Mouse (Mus musculus) T-cell, adult 2 months (primary cell): ENCODE measurements around the gene Mfap4.

Experiments used
- DNase-seq: peaks from one replicate; pipeline ENCODE4 v3.0.0; 2022; ENCODE audit warnings: low spot score

Gene Mfap4

DNA sequence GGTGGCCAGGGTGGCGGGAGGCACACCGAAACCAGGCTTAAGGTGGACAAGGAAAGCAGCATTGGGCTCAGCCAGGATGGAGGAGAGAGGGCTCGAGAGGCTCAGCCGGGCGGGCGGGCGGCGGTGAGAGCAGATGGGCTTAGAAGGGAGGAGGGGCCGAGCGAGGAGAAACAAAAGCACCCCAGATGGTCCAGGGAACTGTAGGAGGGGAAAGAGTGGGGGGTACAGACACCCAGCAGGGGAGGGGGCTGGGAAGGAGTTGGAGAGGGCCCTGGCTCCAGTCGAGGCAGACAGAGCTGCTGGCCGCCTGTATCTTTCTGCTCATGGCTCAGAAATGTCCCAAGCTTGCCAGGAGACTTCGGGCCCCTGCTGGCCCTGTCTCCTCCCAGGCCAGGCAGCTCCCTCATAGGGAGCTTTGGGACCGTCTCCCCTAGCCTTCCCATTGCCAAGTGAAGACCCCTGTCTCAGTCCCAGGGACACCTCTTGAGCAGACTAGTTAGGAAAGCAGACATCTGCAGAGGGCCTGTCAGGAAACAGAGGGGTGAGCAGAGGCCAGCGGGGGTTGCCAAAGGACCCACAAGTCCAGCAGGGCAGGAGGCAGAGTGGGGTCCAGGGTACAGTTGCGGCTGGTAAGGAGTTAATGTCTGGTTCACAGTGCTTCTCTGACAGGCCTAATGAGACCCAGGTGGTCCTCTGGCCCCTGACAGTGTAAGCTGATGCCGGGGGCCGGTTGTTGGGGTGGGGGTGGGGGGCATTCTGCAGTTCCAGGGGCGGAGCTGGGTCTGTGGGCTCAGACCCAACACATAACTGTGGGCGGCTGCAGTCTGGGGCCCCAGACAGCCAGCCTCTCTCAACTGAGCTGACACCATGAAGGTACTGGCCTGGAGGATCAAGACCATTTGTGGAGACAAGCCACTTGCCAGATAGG, at the start of gene Mfap4:
TSS of gene Mfap4 (plus strand) at position 819 of the 928 bp plus-strand sequence.
- DNase-seq, result no peak

DNA sequence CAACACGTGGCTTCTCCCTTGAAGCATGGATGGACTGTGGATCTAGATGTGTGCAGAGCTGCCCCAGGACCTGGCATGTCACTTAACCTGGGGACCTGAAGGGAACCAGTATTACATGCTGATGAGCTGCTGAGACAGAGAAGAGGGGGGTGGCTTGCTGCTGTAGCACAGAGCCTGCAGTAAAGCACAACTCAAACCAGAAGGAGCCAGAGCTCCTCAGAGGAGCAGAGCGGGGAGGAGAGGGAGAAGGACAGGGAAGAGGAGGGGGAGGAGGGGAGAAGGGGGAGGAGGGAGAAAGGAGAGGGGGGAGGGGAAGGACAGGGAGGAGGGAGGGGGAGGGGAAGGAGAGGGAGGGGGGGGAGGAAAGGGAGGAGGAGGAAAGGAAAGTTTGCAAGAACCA, 48.9 kb upstream of the Mfap4 start:
- DNase-seq, result no peak

DNA sequence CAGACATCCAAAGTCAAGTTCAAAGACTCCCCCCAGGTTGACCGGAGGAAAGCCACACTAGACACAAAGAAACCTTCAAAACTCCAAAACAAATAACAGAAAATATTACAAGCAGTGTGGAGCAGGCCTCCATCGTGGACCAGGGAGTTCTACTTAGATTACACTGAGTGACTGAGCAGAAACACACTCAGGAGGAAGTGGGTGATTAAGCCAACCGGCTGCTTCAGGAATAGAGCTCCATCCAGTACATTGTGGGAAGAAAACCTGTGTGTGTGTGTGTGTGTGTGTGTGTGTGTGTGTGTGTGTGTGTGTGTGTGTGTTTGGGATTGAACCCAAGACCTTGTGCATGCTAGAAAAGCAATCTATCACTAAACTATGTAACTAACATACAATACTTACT, 46.1 kb upstream of the Mfap4 start:
- DNase-seq, result no peak

DNA sequence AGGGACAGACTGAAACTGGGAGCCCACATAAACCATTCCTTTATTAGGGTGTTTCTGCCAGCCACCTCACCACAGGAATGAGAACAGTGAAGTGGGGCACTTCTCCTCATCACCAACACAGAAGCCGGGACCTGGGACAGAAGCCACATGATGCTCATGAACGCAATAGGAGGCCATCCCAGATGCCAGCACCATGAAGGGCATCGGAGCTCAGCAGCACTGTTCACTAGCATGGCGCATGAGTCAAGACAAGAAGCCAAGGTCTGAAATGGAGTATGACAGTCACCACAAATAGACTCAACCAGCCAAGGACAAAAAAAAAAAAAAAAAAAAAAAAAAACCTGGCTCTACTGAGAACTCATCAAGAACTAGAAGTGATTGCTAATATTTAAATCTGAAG, 44.8 kb upstream of the Mfap4 start:
- DNase-seq, result no peak

DNA sequence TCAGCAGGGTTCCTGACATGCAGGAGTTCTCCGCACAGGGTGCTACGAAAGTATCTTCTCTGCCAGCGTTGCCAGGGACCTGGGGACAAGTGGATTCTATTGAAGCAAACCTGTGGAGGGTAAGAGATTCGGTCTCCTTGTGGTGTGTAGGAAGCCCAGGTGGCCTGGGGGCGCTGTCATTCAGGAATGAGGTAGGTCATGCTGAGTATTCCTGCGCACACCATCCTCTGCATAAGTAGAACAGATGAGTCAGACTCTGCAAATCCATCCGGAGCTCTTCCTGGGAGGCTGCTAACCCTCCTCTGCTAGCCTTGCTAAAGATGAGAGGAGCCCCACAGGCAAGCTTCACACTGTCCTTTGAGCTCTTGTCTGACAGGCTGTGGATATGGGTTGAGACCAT, 43.6 kb upstream of the Mfap4 start:
- DNase-seq, result no peak

DNA sequence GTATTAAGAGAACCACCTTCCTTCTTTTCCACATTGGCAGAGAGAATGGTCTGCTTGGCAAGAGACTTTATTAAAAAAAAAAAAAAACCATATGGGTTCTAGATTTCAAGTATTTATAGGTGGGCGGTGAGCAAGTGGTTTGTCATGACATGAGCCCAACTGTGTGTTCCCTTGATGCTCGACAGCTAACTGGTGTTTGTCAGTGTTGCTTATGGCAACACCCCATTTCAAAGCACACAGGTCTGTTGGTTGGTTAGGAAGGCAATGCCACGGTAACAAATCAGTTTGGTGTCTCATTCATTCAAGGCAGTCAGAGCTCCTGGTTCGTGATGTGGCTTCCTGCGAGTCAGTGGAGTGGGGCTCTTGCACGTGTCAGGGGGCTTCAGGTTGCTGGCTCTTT, 41.4 kb upstream of the Mfap4 start:
- DNase-seq, result no peak

DNA sequence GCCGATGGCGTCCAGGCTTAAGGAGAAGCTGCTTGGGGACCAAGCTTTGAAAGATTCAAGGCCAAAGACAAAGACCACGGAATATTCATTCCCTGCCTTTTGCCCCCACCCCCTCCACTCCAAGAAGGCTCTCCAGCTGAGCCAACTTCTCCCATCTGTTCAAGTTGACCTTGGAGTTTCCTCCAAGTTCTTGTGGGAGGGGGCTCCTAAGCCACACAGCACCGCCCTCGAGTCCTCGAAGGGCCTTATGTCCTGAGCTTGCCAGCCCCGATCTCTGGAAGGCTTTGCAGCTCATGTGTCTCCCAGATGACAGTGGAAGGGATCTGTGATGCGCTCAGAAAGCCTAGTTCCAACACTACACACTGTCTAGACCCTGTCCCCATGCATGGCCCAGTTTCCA, 37.9 kb upstream of the Mfap4 start:
- no peak for DNase-seq

DNA sequence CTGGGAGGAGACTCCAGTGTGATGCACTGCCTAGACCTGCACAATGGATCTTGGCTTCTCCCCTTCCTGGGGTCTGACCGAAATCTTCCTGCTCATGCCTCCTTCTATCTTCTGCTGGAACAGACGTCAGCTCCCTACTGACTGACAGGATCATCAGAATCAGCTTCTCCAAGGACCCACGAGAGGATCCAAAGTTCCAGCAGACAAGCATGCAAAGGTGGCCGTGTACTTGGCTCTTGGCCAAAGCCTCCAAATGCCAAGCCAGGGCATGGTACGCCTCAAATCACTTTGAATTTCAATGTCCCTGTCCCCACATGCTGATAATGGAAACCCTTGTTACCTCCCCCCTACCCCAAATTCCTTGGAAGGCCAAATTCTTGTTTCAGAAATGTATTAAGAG, 37.2 kb upstream of the Mfap4 start:
- DNase-seq, result no peak

DNA sequence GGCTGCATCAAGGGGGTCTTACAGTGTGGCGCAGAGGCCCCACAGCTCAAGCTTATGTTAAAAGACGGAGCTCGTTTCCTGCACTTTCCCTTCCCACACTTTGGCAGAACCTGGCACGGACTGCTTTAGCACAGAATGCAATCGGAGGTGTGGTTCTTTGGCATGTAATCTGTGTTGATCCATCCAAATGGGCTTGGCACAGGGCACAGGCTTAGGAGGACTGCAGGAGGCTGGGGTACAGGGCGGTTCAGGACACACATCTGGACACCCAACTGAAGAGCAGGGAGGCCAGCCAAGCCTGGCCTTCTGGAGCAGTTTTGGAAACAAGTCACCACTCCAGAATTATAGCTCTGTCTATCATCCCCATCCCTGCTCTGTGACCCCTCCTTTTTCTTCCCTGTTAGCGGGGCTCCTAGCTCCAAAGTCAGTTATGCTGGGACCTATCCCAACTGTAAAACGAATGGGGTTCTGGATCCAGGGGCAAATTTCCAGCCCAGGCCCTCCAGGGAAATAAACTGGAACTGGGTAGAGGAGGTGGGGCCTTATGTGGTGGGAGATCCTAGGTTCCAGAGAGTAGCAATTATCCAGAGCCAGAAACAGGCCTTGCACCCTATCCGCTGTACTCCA, 36.5 kb upstream of the Mfap4 start:
- DNase-seq, result no peak

DNA sequence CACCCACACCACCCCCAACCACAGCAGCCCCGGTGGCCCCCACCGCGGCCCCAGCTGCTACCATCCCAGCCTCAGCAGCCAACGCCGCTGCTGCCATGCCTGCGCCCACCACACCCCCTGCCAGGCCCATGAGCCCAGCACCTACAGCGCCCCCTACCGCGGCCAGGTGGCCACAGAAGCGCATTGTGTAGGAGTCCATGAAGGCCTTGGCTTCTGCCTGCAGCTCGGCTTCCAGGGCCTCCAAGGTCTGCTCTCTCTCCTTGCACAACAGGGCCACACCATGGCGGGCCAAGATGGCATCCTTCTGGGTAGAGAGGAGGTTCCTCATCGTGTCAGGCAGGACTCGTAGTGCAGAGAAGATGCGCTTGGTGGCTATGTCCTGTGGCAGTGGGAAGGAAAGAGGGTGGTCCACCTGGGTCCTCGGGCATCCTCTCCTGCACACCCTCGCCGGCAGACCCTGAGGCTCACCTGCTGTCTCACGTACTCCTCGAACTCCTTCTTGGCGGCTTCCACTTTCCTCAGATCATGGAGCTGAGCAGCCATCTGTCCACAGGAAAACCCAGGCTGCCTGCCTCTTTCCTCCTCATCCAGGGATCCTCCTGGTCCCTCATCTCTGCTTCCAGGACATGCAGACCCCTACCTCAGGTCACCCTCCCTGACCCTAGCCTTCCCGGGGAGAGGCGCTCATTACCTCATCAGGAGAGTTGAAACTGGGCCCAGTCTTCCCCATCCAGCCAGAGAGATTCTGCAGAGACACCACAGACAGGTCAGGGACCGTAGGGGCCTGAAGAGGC, 35.5 kb upstream of the Mfap4 start:
- DNase-seq, result no peak

DNA sequence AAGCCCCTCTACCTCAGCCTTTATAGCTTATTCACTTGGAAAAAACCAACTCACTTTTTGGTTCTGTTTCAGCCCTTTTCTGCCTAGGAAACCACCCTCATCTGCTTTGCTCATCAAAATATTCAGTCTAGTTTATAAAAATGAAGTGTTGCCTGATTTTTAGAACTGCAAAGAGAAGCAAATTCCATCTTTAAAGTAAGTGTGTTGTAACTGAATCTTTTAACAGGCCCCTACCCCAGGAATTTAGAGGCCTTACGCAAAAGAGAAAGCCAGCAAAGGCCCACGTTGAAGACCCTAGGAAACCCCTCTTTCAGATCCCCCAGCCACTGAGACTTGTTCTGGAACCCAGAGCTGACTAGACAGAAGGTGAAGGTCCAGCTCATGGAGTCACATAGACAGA, 21.2 kb upstream of the Mfap4 start:
- no peak for DNase-seq

DNA sequence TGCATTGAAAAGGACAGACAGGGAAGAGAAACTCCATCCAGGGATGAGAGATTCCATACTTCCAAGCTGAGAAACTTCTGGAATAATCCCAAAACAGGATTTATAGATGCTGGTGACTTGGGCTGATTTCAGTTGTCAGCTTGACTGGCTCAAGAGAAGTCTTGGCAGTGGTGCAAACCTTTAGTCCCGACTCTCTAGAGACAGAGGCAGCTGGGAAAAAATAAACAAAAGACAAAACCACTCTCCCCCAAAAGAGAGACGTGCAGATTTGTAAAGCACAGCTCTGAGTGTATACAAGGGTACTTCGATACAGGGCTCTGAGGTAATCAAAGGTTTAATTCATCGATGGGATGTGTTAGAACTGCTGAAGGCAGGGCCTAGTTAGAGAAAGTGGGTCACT, 19.8 kb upstream of the Mfap4 start:
- no peak for DNase-seq

DNA sequence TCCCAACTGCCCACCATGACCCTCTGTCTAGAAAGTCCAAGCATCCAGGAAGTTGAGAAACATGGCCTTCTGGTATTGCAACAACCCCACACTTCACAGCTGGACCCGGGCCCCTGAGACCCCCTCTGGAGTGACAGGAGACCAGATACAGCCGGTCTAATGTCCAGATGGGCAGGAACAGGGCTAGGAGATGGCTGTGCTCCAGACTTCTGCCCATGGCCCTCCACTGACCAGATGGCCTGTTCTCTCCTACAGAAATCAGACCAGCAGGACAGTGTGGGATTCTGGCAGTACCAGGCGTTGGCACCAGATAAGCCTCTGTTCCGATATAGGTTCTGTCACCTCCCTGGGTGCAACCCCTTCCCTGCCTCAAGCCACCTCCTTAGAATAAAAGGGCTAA, 16.7 kb upstream of the Mfap4 start:
- no peak for DNase-seq

DNA sequence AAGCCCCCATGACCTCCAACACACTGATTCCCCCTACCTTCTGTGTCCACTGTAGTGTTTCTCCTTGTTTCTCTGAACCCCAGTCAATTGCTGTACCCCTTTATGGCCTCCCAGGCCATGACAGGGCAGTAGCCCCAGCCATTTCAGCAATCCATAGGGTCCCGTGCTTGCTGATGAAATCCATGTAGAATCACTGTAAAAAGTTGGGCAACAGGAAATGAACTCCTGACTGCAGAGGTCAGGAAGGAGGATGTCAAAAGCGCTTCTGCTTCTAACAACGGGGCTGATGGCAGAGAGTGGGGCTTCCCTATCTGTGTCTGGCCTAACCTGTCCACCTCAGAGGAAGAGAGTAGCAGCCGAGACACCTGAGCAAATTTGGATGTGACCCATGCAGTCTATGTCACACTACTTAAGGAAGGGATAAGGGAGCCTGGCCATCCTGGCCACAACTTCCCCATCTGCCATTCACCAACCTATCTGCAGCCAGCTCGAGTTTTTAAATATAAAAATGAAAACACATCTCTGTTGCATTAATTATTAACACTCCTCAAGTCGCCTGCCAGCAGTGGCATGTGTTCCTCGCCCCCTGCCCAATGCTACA, 15.8 kb upstream of the Mfap4 start:
- DNase-seq, result no peak

DNA sequence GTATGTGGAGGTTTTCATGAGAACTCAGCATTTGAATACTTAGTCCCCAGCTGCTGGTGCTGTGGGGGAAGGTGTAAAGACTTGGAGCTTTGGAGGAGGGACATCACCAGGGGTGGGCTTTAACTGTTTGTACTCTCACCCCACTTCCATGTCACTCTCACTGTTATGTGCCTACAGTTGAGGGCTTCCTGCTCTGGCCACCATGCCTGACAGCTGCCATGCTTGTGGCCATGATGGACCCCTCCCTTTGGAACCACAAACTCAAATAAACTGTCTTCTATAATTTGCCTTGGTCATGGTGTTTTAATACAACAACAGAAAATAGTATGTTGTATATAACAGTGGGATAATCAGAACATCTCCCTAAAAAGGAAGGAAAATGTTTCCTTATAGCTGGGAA, 14.4 kb upstream of the Mfap4 start:
- DNase-seq, result no peak

DNA sequence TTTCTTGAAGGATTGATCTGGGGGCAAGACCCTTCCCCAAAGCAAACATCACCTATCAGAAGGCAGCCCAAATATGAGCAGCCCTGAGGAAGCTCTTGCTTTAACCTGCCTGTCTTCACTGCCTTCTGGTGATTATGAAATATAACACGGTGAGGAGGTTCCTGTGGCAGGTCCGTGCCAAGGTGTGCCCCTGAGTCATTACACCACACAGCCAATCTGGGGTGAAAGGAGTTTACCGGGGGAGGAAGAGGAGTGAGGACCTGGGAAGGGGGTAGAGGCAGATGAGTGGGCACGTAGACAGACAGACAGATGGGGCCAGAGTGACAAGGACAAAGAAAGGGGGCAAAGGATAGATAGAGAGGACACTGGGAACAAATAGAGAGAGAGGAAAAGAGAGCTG, 11.6 kb upstream of the Mfap4 start:
- no peak for DNase-seq

DNA sequence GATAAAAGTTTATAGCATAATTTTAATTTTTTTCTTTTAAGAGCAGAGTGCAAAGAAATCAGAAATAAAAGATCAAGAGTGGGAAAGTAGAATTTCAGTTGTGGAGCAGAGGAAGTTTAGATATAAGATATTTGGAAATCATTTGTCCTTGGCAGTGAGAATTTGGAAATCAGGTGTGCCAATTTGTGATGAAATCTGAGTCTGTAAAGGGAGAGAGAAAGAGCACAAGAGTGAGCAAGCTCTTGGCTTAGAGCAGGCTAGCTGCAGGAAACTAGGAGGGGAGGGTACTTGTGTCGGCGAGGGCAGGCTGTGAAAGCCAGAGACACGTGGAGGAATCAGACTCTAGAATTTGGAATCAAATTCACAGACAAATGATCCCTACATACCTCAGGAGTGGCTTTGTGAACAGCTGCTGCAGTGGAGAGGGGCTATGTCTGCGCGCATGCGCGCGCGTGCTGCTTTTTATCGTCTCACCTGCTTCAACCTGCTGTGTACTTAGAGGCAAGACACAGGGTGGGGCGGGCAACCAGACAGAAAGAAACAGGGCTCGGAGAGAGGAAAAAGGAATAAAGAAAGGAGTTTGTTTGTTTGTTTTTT, 8.3 kb upstream of the Mfap4 start:
- no peak for DNase-seq

DNA sequence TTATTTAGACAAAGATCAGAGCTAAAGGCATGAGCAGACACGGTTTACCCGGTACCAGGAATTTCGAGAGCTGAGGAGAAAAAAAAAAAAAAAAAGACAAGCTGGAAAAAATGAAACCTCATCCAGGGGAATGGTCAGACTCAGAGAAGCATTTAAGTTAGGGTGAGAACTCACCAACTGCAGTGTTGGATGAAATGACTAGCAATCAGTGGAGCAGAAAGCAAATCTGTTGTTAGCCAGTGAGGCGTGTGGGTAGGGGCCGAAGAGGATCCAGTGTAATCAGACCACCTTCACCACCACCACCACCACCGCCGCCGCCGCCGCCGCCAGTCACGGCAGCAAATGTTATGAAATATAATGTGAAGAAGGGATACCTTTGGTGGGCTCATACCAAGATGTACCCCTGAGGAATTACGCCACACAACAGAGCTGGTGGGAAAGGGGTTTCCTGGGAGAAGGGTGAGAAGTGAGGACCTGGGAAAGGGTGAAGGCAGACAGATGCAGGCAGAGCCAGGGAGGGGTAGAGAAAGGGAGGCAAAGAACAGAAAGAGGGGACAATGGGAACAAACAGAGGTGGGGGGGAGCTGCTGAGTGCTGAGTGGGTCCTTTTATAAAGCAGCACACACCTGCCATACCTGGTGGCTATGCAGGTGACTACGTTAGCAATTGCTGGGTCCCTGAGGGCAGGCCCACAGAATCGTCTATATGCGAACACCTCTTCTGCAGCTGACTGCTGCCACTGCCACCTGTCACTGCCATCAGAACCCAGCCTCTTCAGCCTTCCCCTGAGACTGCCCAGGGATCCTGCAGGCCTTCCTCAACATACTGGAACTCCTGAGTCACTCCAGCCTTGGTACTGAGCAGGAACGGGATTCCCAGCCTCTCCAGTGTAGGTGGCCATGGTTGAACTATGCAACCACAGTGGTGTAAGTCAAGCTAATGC, 7.4 kb upstream of the Mfap4 start:
- no peak for DNase-seq

DNA sequence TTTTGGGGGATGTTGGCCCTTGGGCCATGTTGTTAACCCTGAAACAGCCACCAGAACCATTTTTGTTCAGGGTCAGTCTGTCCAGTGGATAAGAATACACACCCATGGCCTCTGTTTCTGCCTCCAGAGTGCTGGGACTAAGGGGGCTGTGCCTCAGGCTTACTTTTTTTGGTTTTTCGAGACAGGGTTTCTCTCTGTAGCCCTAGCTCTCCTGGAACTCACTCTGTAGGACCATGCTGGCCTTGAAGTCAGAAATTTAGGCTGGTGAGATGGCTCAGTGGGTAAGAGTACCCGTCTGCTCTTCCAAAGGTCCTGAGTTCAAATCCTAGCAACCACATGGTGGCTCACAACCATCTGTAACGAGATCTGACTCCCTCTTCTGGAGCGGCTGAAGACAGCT, 6.4 kb upstream of the Mfap4 start:
- DNase-seq, result no peak

DNA sequence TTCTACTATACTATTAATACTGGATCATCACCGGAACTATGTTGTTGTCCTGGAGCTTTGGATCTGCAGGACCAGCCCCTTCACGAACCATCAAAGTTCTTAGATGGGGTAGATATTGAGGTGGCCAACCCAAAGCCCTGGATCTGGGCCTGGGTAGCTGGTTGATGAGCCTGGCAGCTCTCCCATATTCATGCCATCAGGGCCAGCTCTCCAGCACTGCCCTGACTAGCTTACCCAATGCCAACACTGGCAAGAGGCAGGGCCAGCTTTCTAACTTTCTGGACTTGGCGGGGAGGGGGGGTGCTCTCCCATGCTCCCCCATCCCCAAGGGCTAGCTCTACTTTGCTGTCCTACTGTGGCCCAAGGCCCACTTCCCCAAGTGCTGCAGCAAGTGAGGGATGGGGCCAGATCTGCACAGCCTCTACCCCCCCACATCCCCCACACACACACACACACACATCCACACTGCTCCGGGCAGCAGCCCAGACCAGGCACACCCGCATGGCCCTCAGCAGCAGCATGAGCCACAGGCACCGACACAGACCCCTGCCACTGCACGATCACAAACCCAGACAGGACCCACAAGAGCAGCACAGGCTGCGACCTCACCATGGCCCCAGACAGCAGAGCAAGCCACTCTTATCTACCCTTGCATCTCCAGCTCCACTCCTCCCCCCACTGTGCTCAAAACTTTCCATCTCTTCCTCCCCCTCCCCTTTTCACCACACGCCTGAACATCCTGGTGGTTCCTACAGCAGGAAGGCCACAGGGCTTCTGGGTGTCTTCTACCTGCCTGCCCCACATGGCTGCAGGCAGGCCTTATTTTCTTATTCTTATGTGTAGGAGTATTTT, 3.8 kb upstream of the Mfap4 start:
- peak; percentile 12 for DNase-seq
